Mouse (Mus musculus): ENCODE measurements at regions not wholly inside any gene's neighbourhood (a gene's known extent, or its start where the extent isn't known, plus 50 kb on each side); places are given as distances from the start of the nearest gene placed in this dataset.

- no peak for TF ChIP-seq EP300 (IDR thresholded peaks at IDR 0.05; ENCODE audit: insufficient read depth, low read depth, low read length)
- TF ChIP-seq CTCF (IDR thresholded peaks at IDR 0.05; ENCODE audit: low read depth, low read length), result no peak
- no peak for TF ChIP-seq POLR2A (IDR thresholded peaks at IDR 0.05; ENCODE audit: insufficient read depth, low read length)
Measured at GRCm38 (mm10) chr10:23522664-23523063, 172.1 kb upstream of the Eya4 start.

Measured in ES-Bruce4 (cell line).